ENCODE assay signal across 8 mouse cellular contexts in the genomic region with DNA sequence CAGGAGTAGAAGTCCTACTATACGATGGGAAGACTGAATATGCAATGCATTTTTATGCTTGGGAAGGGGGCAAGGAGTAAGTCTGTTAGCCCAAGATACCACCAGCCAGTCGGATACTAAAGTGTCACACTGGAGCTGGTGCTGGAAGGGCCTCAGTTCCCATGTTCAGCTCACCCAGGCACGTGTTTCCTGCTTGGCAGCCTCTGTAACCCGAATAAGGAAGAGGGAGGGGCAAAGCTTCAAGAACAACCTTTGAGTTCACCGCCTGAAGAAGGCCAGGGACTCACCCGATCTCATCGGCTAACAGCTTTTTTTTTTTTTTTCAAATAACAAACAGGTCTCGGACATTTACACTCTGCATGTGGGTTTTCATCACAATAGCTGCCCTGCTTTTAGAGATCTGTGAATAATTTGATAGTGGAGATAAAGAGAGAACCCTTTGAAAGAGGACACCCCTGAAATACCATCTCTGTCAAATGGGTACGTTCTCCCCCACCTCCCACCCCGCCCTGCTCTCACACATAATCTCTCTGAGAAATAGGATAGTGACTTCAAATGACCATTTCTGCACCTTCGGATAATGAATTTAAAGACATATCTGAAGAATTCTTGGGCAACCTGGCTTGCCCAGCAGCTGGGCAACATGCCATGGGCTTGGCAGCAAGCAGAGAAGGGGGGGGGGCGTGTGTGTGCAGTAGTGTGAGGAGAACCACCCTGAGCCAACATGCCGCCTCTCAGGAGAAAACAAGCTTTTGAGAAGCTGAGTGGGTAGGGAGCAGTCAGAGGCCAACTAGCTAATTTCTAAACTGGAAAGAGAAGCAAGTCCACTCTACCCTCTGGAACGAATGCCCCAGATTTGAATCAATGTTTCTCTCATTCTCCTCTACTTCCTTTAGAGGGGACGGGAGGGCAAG.
DNase-seq lines count a peak whose midpoint lies in the region; ATAC-seq lines count a peak whose summit lies in the region.

No protein-coding gene starts in this region.

- DNase-seq in 3134 (ENCODE audit: extremely low read depth, insufficient read length, low spot score) = peak; percentile 21
- peak; percentile 49 for DNase-seq in CD4-positive helper T cell, adult 2 months (ENCODE audit: low read depth, low spot score)
- peak; percentile 74 for DNase-seq in kidney, postnatal 10 days
- DNase-seq in thymus, postnatal 0 days (ENCODE audit: low spot score) = peak; percentile 57
- DNase-seq in frontal cortex, postnatal 10 days (ENCODE audit: low spot score in 2 of 2) = no peak
- no peak for DNase-seq in embryo, embryonic 9.5 days (ENCODE audit: extremely low spot score)

- ATAC-seq in erythroid progenitor cell, adult 5-6 weeks (replicated peaks; ENCODE audit: low FRiP score, poor library complexity, severe bottlenecking) = 0 out of 2 replicates have a peak, but pooled peaks have one; percentile 46
- no peak for ATAC-seq in activated CD4-positive, CD25-positive, alpha-beta regulatory T cell, adult 4 months

Comparison
In these comparisons a context has a peak if more than half of its experiments do, and no peak if none do; other contexts are left out.
1. DNase-seq: peak in 3134 (single experiment), CD4-positive helper T cell, adult 2 months (single experiment), kidney, postnatal 10 days (single experiment) and thymus, postnatal 0 days (single experiment); none in frontal cortex, postnatal 10 days (0 of 2) and embryo, embryonic 9.5 days (single experiment).